Mouse (Mus musculus) adipose tissue, adult 10 weeks (tissue): Measurements from ENCODE around the gene Rgs18. TPM values are rescaled to one million over a fixed set of nuclear protein-coding genes. Genes with fewer than 3 reads are reported as not detected.

Experiments
- polyA plus RNA-seq: library from polyadenylated mRNA; stranded (reverse); fragments of 350-450 nt; fragmentation: Illumina TruSeq; extraction: RNeasy Lipid Tissue Mini Kit (QIAGEN cat#74804); gene quantifications from one replicate; pipeline ENCODE4 v1.2.3, GENCODE M21; 2014; ENCODE audit warnings: low read depth, low replicate concordance

Gene Rgs18
- 2.8 TPM for polyA plus RNA-seq

DNA sequence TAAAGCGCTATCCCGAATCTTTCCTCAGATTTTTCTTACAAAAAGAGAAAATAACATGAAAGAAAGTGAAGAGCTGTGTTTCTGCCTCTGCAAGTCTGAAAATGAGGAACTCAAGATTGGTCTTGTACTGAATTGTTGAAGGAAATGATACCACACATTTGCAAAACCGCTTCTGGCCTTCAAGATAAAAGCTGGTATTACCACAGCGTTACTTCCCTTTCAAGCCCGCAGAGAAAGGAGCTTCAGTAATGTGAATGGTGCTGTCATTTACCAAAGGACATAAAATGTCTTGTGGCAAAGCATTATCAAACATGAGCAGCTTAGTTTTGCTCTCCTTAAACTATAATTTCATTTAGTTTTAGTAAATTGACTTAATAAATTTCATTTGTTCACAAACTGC, at the start of gene Rgs18:
Gene Rgs18, minus strand, starts transcription at position 105 of the 400 bp plus-strand sequence.

Other genes starting within 250 kb of the Rgs18 start
- gene Rgs21, start 207.8 kb downstream of the Rgs18 start, polyA plus RNA-seq = not detected